Mouse (Mus musculus) hindbrain, embryonic 13.5 days (tissue): Measurements from ENCODE around the gene Scg5. TPM values are rescaled to one million over a fixed set of nuclear protein-coding genes. Genes with fewer than 3 reads are reported as not detected.

Source experiments
- ATAC-seq: fragments of 200-750 bp; cut with Nextera tagmentation; 2 replicates; pipeline ENCODE4 v1.8.0; 2017; ENCODE audit warnings: moderate TSS enrichment; ENCODE audit not compliant: low FRiP score
- H3K27ac ChIP-seq: fragments of 300-500 bp; sonication (generic); 2 replicates; pipeline ENCODE4 v1.5.1; 2015; ENCODE audit warnings: inconsistent platforms, mild to moderate bottlenecking, moderate library complexity
- H3K27me3 ChIP-seq: fragments of 300-500 bp; sonication (generic); 2 replicates; pipeline ENCODE4 v1.6.1; 2015; ENCODE audit warnings: mild to moderate bottlenecking, inconsistent platforms
- H3K36me3 ChIP-seq: fragments of 300-500 bp; sonication (generic); 2 replicates; pipeline ENCODE4 v1.6.1; 2015; ENCODE audit warnings: mild to moderate bottlenecking, inconsistent platforms
- H3K4me1 ChIP-seq: fragments of 300-500 bp; sonication (generic); replicated peaks from 2 replicates; pipeline ENCODE4 v1.6.1; 2015; ENCODE audit warnings: inconsistent platforms
- H3K4me2 ChIP-seq: fragments of 300-500 bp; sonication (generic); 2 replicates; pipeline ENCODE4 v1.6.1; 2015; ENCODE audit warnings: inconsistent platforms, mild to moderate bottlenecking, moderate library complexity
- H3K4me3 ChIP-seq: fragments of 300-500 bp; sonication (generic); 2 replicates; pipeline ENCODE4 v1.5.1; 2015; ENCODE audit warnings: mild to moderate bottlenecking, inconsistent platforms
- H3K9ac ChIP-seq: fragments of 300-500 bp; sonication (generic); 2 replicates; pipeline ENCODE4 v1.6.1; 2015; ENCODE audit warnings: mild to moderate bottlenecking, inconsistent platforms
- H3K9me3 ChIP-seq: fragments of 300-500 bp; sonication (generic); 2 replicates; pipeline ENCODE4 v1.6.1; 2016; ENCODE audit warnings: inconsistent platforms
- WGBS: fragments of 180-500 bp; shearing (Covaris S2); methylation state at CpG from one replicate; pipeline ENCODE4 v1.1.7; 2015; 5-methylcytosine and 5-hydroxymethylcytosine counted together
- polyA plus RNA-seq: library from polyadenylated mRNA; unstranded; fragments of >200 nt; fragmentation: Nextera tagmentation; extraction: Ambion mirVana; gene quantifications from 2 replicates; pipeline ENCODE4 v1.2.1, GENCODE M21; 2015

Gene Scg5
- polyA plus RNA-seq, 1 experiment from 2014 or later: 187 TPM

DNA sequence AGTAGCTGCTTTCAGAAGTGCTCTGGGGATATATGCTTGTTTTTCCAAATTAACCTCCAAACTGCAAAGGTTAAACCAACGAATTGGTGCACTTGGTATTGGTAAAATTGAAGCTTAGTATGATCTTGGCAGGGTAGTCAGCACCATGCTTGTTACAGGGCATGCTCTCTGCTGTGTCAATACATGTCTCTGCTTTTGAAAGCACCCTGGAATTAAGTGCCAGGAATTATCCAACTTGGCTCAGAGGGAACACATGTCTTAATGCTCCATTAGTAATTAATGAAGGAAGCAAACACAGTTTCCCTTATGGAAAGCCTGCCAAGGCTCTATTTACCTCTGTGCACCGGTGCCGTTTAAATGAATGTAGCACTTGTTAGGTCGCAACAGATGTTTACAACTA, 33.7 kb downstream of the Scg5 start:
- Histone ChIP-seq H3K27ac (no peak overlapping the region), H3K36me3 (peaks cover 11% of the 10 kb centered on the region; the same call in 1 of the 2 replicates), H3K4me1 (no peaks in the 10 kb centered on the region), H3K9ac (no peak overlapping the region), H3K27me3 (no peaks in the 10 kb centered on the region), H3K4me3 (no peak overlapping the region), H3K9me3 (no peaks in the 10 kb centered on the region), H3K4me2 (no peak overlapping the region)
- 73% methylated on average over 4 of the region's 4 CpGs for WGBS
- ATAC-seq: no peak

DNA sequence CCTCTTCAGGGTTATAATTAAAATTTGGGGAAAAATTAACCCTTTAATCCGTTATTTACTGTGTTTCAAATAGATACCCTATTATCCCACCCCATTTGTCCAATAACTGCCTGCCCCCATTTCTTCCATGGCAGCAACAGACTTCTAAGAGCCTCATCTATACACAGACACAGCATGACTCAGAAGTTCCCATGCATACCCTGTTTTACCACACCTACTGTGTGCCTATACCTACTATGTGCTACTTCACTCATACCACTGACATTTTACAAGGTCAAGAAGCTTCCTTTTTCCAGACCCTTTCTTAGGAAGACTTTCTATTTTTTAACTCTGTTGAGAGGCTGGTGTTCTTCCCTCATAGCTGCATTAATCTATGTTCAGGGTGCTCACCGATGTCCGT, 35.4 kb downstream of the Scg5 start:
- Histone ChIP-seq H3K27me3 (no peaks in the 10 kb centered on the region), H3K36me3 (peaks cover 24% of the 10 kb centered on the region), H3K9me3 (no peaks in the 10 kb centered on the region), H3K4me3 (no peak overlapping the region), H3K27ac (no peak overlapping the region), H3K4me1 (no peaks in the 10 kb centered on the region), H3K4me2 (no peak overlapping the region), H3K9ac (no peak overlapping the region)
- WGBS: 93% methylated on average over 3 of the region's 3 CpGs
- no peak for ATAC-seq

DNA sequence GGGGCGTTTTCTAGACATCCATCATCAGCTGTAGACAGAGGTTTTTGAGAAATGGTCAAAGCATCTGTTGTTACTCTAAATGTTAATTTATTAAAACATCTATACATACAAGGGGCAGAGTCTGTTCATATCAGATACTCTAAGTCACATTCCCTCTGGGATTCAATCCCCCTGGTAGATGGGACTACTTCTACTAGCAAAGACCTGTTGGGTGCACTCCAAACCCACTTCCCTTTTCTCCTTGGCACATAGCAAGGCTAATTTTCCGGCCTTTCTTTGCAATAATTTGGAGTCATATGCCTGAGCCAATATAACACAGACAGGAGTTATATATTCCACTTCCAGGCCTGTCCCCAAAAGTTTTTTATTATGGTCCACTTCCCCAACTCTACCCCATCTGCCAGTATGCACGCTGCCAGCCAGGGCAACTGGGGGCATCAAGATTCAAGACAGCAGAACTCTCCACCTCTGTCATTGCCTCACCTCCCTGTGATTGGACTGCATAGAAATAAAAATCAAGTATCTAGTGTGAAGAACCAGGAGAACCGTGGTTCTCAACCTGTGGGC, 40.0 kb downstream of the Scg5 start:
- Histone ChIP-seq H3K27ac (no peak overlapping the region), H3K4me3 (no peak overlapping the region), H3K4me2 (no peak overlapping the region), H3K36me3 (peaks cover 55% of the 10 kb centered on the region), H3K9me3 (no peaks in the 10 kb centered on the region), H3K9ac (no peak overlapping the region), H3K4me1 (no peaks in the 10 kb centered on the region), H3K27me3 (no peaks in the 10 kb centered on the region)
- ATAC-seq: no peak
- WGBS: 93% methylated on average over 4 of the region's 4 CpGs

DNA sequence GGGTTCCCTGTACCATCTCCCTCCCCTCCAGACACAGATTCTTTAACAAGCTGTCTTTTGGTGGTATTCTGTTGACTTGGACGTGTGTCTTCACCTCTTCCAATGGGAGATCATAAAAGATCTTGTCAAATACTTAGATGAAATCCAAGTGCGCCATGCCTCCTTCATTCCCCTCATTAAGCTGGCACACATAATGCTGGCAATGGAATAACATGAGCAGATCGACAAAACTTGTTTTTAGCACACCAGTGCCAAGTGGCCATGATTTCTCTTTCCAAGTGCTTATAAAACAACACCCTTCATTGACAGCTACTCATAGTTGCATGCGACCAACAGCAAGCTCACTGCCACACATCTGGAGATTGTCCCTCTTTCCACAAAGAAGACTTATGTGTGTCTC, 41.0 kb downstream of the Scg5 start:
- Histone ChIP-seq H3K4me1 (no peaks in the 10 kb centered on the region), H3K9ac (no peak overlapping the region), H3K9me3 (no peaks in the 10 kb centered on the region), H3K4me3 (no peak overlapping the region), H3K27ac (no peak overlapping the region), H3K36me3 (peaks cover 55% of the 10 kb centered on the region), H3K4me2 (no peak overlapping the region), H3K27me3 (no peaks in the 10 kb centered on the region)
- 92% methylated on average over 4 of the region's 4 CpGs for WGBS
- no peak for ATAC-seq

DNA sequence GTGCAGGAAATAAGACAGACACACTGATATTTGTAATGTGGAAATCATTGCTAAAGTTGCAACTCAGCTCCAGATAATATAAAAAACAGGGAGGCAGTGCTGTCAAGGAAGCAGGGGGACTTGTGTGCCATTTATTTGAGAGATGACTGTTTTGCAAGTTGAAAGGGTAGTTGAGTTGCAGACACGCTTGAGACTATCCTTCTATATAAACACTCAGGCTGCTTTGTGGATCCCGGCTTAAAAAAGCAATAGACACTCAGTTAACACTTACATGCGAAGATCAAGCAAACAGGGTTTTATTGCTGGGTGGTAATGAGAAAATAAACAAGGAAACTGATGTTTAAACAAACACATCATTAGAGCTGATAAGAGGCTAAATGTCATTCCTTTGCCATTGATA, 44.1 kb downstream of the Scg5 start:
- Histone ChIP-seq H3K4me3 (no peak overlapping the region), H3K9ac (no peak overlapping the region), H3K4me2 (no peak overlapping the region), H3K27me3 (no peaks in the 10 kb centered on the region), H3K4me1 (no peaks in the 10 kb centered on the region), H3K9me3 (no peaks in the 10 kb centered on the region), H3K27ac (no peak overlapping the region), H3K36me3 (peaks cover 52% of the 10 kb centered on the region)
- ATAC-seq: no peak
- WGBS: 80% methylated on average over 3 of the region's 3 CpGs

DNA sequence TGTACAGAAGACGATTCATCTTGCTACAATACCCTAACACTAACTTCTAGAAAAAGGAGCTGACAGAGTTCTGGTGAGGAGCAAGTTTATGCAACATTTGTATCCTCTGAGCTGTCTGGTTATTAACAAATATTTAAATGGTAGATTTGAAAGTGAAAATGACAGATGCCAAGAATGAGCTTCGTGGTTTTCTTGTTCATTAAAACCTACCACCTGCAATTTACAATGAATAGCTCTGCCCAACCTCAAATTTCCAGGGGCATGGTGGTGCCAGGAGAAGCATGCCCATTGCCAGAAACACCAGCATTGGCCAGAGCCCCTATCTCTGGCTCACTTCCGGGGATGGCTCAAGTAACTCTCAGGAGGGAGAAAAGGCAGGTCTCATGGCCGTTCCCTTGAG, 47.4 kb downstream of the Scg5 start:
- Histone ChIP-seq H3K4me2 (no peak overlapping the region), H3K27me3 (no peaks in the 10 kb centered on the region), H3K36me3 (peaks cover 29% of the 10 kb centered on the region), H3K27ac (no peak overlapping the region), H3K9ac (no peak overlapping the region), H3K4me1 (no peaks in the 10 kb centered on the region), H3K4me3 (no peak overlapping the region), H3K9me3 (no peaks in the 10 kb centered on the region)
- whole genome bisulfite sequencing: 88% methylated on average over 4 of the region's 4 CpGs
- no peak for ATAC-seq

DNA sequence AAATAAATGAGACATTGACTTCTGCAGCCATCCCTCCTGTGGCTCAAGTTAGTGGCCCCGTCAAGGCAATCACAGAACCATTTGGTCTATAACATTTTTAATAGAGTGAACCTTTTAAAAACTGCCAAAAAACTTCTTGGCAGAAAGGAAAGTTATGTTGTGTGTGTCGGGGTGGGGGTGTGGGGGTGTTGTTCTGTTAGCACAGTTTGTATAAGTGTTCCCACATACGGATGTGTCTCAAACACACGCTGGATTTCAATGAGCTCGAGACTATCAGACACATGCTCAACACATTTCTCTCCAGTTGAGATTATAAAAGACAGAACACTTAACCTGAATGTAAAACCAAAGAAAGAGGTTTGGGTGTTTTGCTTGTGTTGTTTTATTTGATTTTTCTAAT, 47.8 kb downstream of the Scg5 start:
- no peak for ATAC-seq
- Histone ChIP-seq H3K27ac (no peak overlapping the region), H3K9ac (no peak overlapping the region), H3K4me3 (no peak overlapping the region), H3K27me3 (no peaks in the 10 kb centered on the region), H3K9me3 (no peaks in the 10 kb centered on the region), H3K4me2 (no peak overlapping the region), H3K36me3 (peaks cover 33% of the 10 kb centered on the region), H3K4me1 (no peaks in the 10 kb centered on the region)
- WGBS: 96% methylated on average over 5 of the region's 5 CpGs

DNA sequence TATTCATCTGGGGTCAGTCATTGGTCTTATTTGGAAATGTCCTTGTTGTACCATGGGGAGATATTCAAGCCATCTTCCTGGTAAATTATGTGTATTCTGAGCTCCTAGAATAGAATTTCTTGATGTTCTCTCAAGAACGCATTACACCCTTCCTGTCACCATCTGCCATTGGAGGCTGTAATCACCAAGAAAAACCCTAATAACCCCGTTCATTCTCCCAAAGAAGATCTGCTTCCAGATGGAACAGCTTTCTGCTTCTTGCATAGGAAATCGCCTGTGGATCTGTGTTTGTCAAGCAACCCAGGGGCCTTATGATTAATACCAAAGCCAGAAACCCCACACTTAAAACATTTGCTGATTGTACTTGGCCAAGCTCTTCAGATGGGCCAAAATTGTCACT, 49.6 kb downstream of the Scg5 start:
- no peak for ATAC-seq
- WGBS: 88% methylated on average over 3 of the region's 3 CpGs
- Histone ChIP-seq H3K9ac (no peak overlapping the region), H3K4me3 (no peak overlapping the region), H3K36me3 (peaks cover 34% of the 10 kb centered on the region), H3K4me1 (no peaks in the 10 kb centered on the region), H3K9me3 (no peaks in the 10 kb centered on the region), H3K27me3 (no peaks in the 10 kb centered on the region), H3K27ac (no peak overlapping the region), H3K4me2 (no peak overlapping the region)

DNA sequence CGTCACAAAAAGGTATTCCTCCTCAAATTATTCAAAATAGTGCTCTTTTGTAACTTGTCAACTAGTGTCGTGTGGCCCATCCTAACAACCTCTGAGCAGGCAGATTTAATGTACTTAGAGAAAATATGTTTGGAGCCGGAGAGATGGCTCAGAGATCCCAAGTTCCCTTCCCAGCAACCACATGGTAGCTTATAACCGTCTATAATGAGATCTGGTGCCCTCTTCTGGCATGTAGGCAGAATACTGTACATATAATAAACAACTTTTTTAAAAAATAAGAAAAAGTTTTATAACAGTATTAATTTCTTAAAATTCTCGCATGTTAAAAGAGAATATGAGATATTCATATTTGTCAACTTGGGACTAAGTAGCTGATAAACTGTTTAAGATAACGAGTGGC, 50.9 kb downstream of the Scg5 start:
- 78% methylated on average over 6 of the region's 6 CpGs for WGBS
- no peak overlapping the region for H3K9ac ChIP-seq
- no peak overlapping the region for H3K27ac ChIP-seq
- no peak for ATAC-seq
- H3K4me2 ChIP-seq: no peak overlapping the region
- H3K4me1 ChIP-seq: no peaks in the 10 kb centered on the region
- no peaks in the 10 kb centered on the region for H3K9me3 ChIP-seq
- H3K36me3 ChIP-seq: peaks cover 35% of the 10 kb centered on the region
- H3K4me3 ChIP-seq: no peak overlapping the region
- no peaks in the 10 kb centered on the region for H3K27me3 ChIP-seq

DNA sequence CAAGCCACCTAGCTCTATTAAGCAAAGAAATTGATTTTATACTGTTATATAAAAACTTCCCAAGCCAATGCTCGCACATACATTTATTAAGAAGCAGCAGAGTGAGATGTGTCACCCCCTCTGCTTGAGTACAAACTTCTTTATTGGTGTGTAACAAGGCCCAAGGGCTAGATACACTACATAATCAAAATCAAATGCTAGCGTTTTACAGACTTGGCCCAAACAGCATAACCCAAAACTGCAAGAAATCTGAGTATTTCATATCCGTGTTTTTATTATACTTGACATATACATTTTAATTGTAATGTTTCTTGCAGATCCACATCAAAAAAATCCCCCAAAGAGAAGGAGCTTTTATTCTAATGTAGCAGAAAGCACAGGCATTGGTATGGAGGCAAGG, 52.6 kb downstream of the Scg5 start:
- Histone ChIP-seq H3K4me2 (no peak overlapping the region), H3K27me3 (no peaks in the 10 kb centered on the region), H3K27ac (no peak overlapping the region), H3K9me3 (no peaks in the 10 kb centered on the region), H3K4me3 (no peak overlapping the region), H3K4me1 (no peaks in the 10 kb centered on the region), H3K9ac (no peak overlapping the region), H3K36me3 (peaks cover 36% of the 10 kb centered on the region)
- WGBS: 89% methylated on average over 3 of the region's 3 CpGs
- ATAC-seq: no peak

DNA sequence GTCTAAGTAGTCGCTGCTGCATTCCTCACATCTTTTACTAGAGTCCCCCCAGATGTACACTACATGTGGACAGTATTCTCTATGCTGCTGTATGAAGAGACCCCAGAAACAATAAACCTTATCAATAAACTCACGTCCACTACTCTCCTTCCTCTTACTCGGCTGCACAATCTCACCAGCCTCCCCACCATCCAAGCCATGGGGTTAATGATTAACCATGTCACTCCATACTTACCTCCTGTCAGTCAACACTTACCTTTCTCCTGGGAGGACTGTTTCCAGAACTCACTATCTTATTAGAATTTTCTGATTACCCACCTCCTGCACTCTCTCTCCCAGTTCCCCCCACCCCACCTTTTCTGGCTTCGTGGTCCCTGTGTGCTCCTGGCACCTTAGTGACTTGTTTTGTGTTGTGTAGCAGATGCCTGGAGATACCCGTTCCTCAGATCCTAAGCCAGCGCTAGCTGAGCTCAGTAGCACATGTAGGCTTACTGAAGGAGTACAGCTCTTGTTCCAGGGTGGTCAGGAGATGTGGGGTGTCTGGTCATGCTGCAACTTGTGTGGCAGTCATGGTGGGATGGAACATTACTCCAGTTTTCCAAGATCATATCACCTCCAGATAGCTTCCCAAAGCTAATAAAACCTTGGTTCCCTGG, 54.6 kb downstream of the Scg5 start:
- WGBS: 81% methylated on average over 6 of the region's 6 CpGs
- no peaks in the 10 kb centered on the region for H3K9me3 ChIP-seq
- H3K4me1 ChIP-seq: no peaks in the 10 kb centered on the region
- H3K27ac ChIP-seq: no peak overlapping the region
- no peak overlapping the region for H3K9ac ChIP-seq
- H3K36me3 ChIP-seq: peaks cover 32% of the 10 kb centered on the region
- no peaks in the 10 kb centered on the region for H3K27me3 ChIP-seq
- no peak overlapping the region for H3K4me2 ChIP-seq
- no peak for ATAC-seq
- no peak overlapping the region for H3K4me3 ChIP-seq

DNA sequence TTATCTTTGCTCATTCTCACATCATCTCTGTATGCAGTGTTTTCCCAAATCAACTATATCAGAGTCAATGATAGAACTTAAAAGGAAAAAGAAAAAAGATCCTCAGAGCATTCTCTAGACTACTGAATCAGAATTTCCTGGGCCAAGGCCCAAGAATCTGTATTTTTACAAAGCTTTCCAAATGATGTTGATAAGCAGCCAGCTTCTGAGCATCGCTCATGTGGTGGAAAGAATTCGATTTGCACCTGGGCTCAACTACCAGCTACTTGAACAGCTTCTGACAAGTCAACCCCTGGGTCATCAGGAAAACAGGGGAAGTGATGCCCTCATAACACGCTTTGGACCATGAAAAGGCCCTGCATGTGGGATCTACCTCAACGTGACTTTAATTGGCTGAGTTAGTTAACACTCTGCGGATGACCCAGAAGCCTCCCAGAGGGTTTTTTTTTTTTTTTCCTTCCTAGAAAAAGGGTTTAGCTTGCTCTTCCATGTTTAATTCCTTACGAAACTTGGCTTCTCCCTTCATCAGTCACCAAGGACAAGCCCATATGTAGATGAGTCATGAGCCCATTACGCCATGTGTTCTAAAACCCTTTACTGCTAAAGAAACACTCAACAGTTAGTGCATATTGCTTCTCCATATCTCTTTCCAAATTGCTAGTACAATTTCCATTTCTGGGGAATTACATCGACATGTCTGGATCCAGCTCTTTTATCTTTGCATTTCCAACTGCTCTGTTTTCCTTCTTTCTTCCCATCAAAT, 60.2 kb downstream of the Scg5 start:
- WGBS: 93% methylated on average over 8 of the region's 8 CpGs
- Histone ChIP-seq H3K9ac (no peak overlapping the region), H3K4me2 (no peak overlapping the region), H3K9me3 (no peaks in the 10 kb centered on the region), H3K27me3 (no peaks in the 10 kb centered on the region), H3K27ac (no peak overlapping the region), H3K4me3 (no peak overlapping the region), H3K4me1 (no peaks in the 10 kb centered on the region), H3K36me3 (peaks cover 8% of the 10 kb centered on the region)
- no peak for ATAC-seq

DNA sequence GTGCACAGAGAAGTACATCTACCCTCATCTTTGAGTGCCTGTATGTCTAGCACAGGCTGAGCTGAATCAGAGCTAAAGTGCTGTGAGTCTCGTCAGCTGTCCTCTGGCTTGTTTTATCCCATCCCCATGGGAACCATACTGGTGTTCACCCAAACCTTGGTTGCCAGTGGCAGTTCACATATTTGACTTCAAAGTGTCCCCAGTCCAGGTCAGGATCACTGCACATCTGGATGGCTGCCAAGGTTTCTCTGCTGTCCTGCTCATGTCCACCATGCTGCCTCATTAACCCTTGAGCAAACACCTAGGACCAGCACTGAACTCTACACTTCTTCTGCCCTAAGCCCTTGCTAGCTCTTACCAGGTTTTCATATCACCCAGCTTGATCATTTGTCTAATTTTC, 63.0 kb downstream of the Scg5 start:
- Histone ChIP-seq H3K4me2 (no peak overlapping the region), H3K4me3 (no peak overlapping the region), H3K36me3 (peaks cover 3% of the 10 kb centered on the region; the same call in 1 of the 2 replicates), H3K9me3 (no peaks in the 10 kb centered on the region), H3K27ac (no peak overlapping the region), H3K4me1 (no peaks in the 10 kb centered on the region), H3K27me3 (0 out of 2 replicates have a peak, but pooled peaks cover 3% of the 10 kb centered on the region), H3K9ac (no peak overlapping the region)
- no peak for ATAC-seq
- 65% methylated on average over 1 of the region's 1 CpGs for WGBS
